Comparison of ENCODE assay signal across 28 mouse cellular contexts in genomic region chr10:24558366-24558765, GRCm38 (mm10). TPM values are rescaled to one million over a fixed set of nuclear protein-coding genes. Genes with fewer than 3 reads are reported as not detected.
"Had no signal": no experiment of that assay in that cellular context is flagged by ENCODE, and none has a peak within 500 bp of the region (broad histone marks: within the 10 kb centered on the region; RNA-seq: fewer than 3 reads in every experiment).

No protein-coding gene starts in this region.

- H3K9me3 ChIP-seq: heart, embryonic 13.5 days; heart, embryonic 15.5 days; hindbrain, embryonic 13.5 days; hindbrain, embryonic 15.5 days; kidney, embryonic 15.5 days; limb, embryonic 10.5 days; limb, embryonic 12.5 days; liver, embryonic 13.5 days; liver, embryonic 15.5 days had no signal

- H3K4me3 ChIP-seq: heart, adult 2 months; heart, embryonic 13.5 days; heart, embryonic 15.5 days; hindbrain, embryonic 13.5 days; hindbrain, embryonic 15.5 days; kidney, embryonic 15.5 days; layer of hippocampus, adult 2 months; left cerebral cortex, adult 2 months; limb, embryonic 10.5 days; limb, embryonic 12.5 days; liver, embryonic 13.5 days; liver, embryonic 15.5 days had no signal

- H3K27ac ChIP-seq: heart, adult 2 months; heart, embryonic 13.5 days; heart, embryonic 15.5 days; hindbrain, embryonic 13.5 days; hindbrain, embryonic 15.5 days; hindbrain, postnatal 0 days; kidney, embryonic 15.5 days; kidney, postnatal 0 days; layer of hippocampus, adult 2 months; left cerebral cortex, adult 2 months; limb, embryonic 10.5 days; limb, embryonic 12.5 days; liver, embryonic 13.5 days; liver, embryonic 15.5 days had no signal

- H3K9ac ChIP-seq: heart, embryonic 13.5 days; heart, embryonic 15.5 days; hindbrain, embryonic 13.5 days; hindbrain, embryonic 15.5 days; kidney, embryonic 15.5 days; limb, embryonic 12.5 days; liver, embryonic 13.5 days; liver, embryonic 15.5 days had no signal

- H3K36me3 ChIP-seq: heart, embryonic 13.5 days; heart, embryonic 15.5 days; hindbrain, embryonic 13.5 days; hindbrain, embryonic 15.5 days; kidney, embryonic 15.5 days; limb, embryonic 10.5 days; limb, embryonic 12.5 days; liver, embryonic 13.5 days; liver, embryonic 15.5 days had no signal

- ATAC-seq: hindbrain, postnatal 0 days; intestine, embryonic 16.5 days had no signal

- H3K4me2 ChIP-seq: heart, embryonic 11.5 days; heart, embryonic 13.5 days; heart, embryonic 15.5 days; hindbrain, embryonic 13.5 days; hindbrain, embryonic 15.5 days; kidney, embryonic 15.5 days; limb, embryonic 12.5 days; liver, embryonic 11.5 days; liver, embryonic 13.5 days; liver, embryonic 15.5 days had no signal

- H3K27me3 ChIP-seq: heart, embryonic 13.5 days; heart, embryonic 15.5 days; hindbrain, embryonic 13.5 days; hindbrain, embryonic 15.5 days; kidney, embryonic 15.5 days; limb, embryonic 12.5 days; liver, embryonic 13.5 days; liver, embryonic 15.5 days had no signal

- DNase-seq: gastrocnemius, postnatal 14 days; heart, adult 11 months; heart, adult 2 months; heart, postnatal 14 days; heart, postnatal 36 days; kidney, adult 11 months; kidney, adult 2 months; kidney, adult 9 months; kidney, postnatal 14 days; kidney, postnatal 36 days; liver; liver, embryonic 13.5 days had no signal

- H3K4me1 ChIP-seq: heart, embryonic 15.5 days; hindbrain, embryonic 13.5 days; hindbrain, embryonic 15.5 days; kidney, embryonic 15.5 days; limb, embryonic 10.5 days; limb, embryonic 12.5 days; liver, embryonic 13.5 days; liver, embryonic 15.5 days had no signal

RNA-seq across cellular contexts. Expression of gene Ccn2, which starts 36.9 kb away (rescaled TPM):
- total RNA-seq: hematopoietic stem cell, adult 5-6 weeks had no signal
